Mouse (Mus musculus) urinary bladder, postnatal 14 days (tissue): ENCODE measurements around the gene Fam71f2.
A peak's percentile ranks its signal among the peaks of the same experiment; 100 is the strongest.

ENCODE experiments used
- DNase-seq: peaks from one replicate; pipeline ENCODE4 v3.0.0; 2021; ENCODE audit warnings: low spot score

Gene Fam71f2

DNA sequence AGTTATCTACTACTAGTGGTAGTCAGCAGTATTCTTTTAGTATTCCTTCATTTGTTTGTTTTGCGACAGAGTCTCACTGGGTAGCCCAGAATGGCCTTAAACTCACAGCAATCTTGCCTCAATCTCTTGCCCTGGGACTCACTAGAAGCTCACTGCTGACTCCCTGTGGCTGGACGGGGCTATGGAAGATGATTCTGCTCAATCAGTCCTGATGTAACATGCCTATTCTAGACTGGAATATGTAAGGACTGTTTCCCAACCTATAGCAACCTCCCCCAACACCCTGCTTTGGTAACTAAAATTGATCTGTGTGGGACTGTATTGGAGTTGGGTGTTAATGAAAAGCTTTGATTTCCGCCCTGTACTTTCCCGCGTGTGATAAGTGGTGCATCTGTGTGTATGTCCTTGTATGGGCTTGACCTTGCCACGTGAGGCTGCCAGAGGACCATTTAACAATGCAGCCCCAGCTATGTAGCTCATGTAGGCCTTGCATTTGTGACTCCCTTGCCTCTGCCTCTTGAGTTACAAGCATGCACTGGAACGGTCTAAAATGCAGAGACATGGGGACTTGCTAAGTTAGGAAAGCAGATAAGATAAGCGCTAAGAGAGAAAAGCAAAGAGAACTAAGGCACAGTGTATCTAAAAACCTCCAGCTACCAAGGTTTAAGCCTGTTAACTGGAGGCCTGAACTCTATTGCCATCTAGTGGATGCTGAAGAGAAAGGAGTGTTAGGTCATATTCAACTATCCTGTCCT lies 703 bp upstream of the Fam71f2 start:
- DNase-seq: peak; percentile 60

- no peak for DNase-seq
These were observed 1.3 kb downstream of the Fam71f2 start for GRCm38 (mm10) chr6:29280671-29281070.

DNA sequence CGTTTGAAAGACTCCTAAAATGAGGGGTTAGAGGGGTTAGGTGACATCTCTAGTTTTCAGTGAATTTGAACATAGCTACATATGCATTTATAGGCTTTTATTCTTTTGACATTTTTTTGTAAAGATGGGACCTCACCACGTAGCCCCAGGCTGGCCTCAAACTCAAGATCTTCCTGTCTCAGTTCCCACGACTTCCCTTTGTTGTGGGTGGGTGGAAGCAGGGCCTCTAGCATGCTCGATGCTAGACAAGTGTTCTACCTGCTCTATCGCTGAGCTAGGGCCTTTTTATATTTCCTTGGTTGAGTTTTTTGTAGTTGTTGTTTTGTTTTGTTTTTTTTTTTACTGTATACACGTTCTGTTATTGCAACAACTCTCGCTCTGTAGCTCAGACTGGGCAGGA lies 7.5 kb downstream of the Fam71f2 start:
- no peak for DNase-seq

DNA sequence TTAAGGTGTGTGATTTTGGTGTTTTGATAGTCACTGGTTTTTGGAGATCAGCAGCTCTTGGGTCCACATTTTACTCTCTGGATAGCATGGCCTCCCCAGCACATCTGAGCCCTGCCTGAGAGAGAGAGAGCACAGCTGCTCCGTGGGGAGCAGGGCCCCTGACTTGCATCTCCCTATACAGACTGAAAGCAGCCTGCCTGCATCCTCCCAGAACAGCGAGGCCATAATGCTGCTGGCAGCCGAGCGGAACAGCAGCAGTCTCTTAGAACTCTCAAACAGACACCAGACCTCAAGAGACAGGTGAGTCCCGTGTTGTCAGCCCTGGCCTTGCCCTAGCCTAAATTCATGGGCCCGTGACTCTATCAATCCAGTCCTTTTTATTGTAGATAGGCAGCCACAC lies 8.1 kb downstream of the Fam71f2 start:
- no peak for DNase-seq

DNA sequence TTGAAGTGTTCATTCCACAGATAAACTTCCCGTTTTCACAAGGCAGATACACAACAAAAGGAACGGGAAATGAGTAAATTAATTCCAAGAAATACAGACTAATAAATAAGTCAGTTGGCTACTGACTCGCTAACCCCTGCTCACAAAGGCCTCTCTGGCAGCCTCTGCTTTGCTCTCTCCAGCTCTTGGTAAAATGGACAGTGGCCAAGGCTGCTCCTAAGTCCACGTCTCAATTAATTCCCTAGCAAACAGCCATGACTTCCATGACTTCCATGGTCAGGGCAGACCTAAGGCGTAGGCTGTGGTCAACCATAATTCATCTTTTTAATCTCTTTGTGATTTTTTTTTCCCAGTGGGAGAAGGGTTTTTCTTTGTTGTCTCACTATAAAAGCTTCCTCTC lies 8.6 kb downstream of the Fam71f2 start:
- DNase-seq: no peak

DNA sequence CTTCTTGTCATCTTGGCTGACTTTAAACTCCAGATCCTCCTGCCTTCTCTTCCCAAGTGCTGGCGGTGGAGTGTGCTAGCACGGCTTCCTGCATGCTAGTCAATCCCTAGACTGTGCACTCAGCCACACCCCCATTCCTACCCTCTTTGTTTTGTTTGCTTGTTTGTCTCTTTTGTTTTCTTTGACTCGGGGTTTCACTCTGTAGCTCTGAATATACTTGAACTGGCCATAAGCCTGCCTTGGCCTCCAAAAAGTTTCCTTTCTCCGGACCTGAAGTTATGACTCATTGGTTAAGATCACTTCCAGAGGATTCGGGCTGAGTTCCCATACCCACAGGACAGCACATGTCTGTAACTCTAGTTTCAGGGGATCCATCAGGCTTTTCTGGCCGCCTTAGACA lies 9.3 kb downstream of the Fam71f2 start:
- no peak for DNase-seq

- DNase-seq: no peak
These were observed 19.7 kb downstream of the Fam71f2 start for GRCm38 (mm10) chr6:29299112-29299511.

GRCm38 (mm10) chr6:29303251-29303650 lies 23.9 kb downstream of the Fam71f2 start:
- DNase-seq: no peak

DNA sequence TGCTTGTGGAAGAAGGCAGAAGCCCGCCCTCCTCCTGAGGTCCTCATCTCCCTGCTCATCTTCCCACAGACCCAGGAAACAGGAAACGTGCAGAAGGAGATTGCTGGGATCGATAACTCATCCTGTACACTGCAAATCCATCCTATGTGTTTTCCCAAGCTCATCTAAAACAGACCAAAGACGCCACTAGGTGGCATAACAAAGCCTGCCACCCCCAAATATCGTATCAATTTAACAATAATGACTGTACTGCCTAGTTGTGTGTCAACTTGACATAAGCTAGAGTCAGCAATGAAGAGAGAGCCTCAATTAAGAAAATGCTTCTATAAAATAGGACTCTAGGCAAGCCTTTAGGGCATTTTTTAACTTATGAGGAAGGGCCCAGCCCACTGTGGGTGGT lies 24.3 kb downstream of the Fam71f2 start:
- no peak for DNase-seq

DNA sequence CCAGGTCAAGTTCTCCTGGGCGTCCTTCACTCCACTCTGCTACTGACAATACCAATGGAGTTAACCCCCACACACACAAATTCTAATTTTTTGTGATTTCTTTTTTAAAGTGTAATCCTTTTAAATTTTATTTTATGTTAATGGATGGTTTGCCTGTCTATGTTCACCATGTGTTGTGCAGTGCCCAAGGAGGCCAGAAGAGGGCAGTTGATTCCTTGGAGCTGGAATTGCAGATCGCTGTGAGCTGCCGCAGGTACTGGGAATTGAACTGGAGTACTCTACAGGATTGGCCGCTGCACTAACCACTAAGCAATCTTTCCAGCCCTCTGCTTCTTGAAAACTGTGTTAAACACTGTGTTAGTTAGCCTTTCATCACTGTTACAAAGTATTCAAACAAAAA lies 26.1 kb downstream of the Fam71f2 start:
- no peak for DNase-seq

DNA sequence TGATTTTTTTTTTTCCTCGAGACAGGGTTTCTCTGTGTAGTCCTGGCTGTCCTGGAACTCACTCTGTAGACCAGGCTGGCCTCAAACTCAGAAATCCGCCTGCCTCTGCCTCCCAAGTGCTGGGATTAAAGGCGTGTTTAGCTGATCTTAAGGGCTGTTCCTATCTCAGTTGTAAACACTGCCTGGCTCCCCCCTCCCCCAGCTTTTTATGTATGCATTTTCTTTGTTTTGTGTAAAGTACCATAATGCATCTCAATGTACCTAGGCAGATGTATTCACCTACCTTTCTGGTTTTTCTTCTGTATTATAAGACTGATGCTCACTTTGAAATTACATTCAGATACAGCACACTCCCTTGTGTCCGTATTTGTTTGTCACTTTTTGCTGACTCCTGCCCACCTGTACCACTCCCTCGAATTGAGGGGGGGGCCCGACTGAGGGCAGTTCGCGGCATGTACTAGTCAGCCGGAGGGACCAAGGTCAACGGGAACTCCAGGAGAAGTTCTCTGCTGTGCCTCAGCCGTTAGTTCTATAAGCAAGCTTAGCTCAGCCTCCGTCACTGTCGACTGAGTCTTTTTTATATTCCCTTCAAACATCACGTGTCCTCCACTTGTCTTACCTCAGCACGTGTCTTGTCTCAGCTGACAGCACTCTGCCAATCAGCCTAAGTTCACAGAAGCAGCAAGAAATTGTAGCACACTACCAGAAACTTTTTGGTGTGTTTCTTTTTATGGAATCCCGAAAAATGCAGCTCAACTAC lies 29.6 kb downstream of the Fam71f2 start:
- no peak for DNase-seq

DNA sequence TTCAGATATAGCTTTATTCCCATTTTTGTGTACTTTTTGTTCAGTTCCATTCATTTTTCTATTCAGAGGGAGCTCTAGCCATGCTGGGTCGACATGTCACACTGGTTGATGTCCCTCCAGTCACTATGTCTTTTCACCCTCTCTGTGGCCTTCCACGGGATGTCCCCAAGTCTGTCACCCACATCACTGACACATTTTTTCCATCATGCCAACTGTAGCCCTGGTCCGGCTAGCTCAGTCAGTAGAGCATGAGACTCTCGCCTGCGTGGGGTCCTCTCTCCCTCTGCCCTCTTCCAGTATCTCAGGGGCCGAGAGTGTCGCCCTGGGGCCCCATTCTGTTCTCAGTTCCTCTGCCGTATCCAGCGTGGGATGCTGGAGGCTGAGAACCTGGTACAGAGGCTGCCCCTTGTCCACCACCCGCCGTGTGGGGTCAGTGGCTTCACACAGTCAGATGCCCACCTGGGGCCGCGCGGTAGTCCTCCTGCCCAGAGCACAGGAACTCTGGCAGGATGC lies 34.4 kb downstream of the Fam71f2 start:
- DNase-seq: no peak

- no peak for DNase-seq
These were observed 37.9 kb downstream of the Fam71f2 start for GRCm38 (mm10) chr6:29317286-29317685.

DNA sequence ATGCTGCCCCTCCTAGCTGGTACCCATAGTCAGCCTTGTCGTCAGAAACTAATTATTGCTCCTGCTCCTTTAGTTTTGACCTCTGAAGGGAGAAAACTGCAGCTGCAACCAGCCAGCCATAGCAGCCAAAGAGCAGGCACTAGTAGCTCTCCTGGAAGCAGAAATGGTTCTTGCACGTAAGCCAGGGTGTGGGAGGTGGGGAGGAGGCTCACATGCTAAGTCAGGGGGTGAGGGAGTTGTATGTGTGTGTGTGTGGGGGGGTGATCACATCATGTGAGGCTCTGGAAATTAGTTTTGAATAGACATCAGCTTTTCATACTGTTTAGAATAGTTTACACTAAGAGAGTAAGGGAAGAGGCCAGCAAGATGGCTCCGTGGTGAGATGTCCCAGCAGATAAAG lies 38.5 kb downstream of the Fam71f2 start:
- DNase-seq: no peak

GRCm38 (mm10) chr6:29318879-29319278 lies 39.5 kb downstream of the Fam71f2 start, which contains the start of gene Fam71f1:
Gene Fam71f1 (plus strand): TSS chr6:29319140.
- no peak for DNase-seq

- DNase-seq: no peak
These were observed 42.2 kb downstream of the Fam71f2 start for GRCm38 (mm10) chr6:29321586-29321985.

DNA sequence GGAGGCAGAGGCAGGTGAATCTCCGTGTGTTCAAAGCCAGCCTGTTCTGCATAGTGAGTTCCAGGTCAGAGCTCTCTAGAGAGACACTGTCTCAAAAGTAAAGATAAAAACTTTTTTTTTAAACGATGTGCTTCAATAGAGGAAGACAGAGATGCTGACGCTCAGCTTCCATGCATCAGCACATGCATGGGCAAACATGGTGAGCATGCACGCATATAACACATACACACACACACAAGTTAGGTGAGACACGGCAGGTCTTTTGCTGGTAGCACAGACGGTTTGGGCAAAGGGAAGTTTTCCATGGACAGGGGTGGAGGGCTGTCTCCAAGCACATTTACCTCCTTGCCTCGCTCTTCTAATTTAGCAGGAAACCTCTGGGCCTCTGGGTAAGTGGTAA lies 42.8 kb downstream of the Fam71f2 start:
- DNase-seq: no peak

DNA sequence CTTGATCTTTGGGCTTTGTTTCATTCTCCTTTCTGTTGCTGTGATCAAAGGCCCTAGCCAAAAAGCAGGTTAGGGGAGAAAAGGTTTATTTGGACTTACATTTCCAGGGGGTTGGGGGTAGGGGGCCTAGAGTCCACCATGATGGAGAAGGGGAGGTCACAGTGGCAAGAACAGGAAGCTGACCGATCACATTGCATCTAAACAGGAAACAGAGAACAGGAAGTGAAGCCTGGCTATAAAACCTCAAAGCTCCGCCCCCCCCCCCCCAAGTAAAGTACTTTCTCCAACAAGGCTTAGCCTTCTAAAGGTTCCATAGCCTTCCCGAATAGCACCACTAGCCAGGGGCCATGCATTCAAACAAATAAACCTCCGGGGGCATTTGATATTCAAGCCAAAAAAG lies 43.3 kb downstream of the Fam71f2 start:
- no peak for DNase-seq

- no peak for DNase-seq
These were observed 47.6 kb downstream of the Fam71f2 start for GRCm38 (mm10) chr6:29326961-29327360.

GRCm38 (mm10) chr6:29329514-29329913 lies 50.1 kb downstream of the Fam71f2 start:
- no peak for DNase-seq
